17 mouse cellular contexts compared by ENCODE assay signal in the genomic region with DNA sequence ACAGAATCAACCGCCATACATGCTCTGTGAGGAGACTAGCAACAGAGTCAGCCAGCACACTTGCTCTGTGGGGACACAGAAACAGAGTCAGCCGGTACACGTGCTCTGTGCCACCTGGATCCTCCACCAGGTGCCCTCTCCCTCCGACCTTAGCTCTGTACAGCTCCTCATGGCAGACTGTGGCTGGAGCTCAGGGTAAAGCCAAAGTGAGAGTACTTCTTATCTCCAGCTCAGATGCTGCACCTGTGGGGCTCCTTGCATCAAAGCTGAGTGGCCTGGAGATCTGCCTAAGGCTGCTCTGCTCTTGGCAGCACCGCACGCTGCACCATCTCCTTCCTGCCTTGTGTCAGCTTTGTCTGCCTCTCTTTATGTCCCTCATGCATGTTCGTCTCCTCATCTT.
"Had no signal": no experiment of that assay in that cellular context is flagged by ENCODE, and none has a peak within 500 bp of the region (broad histone marks: within the 10 kb centered on the region; RNA-seq: fewer than 3 reads in every experiment).

No protein-coding gene starts in this region.

- H3K9me3 ChIP-seq: liver, embryonic 13.5 days; neural tube, embryonic 13.5 days had no signal

- H3K9ac ChIP-seq: liver, embryonic 13.5 days; neural tube, embryonic 13.5 days had no signal

- DNase-seq: kidney, adult 18-20 months; kidney, adult 9 months; kidney, postnatal 25 days; layer of hippocampus, postnatal 36 days; liver, embryonic 13.5 days; lung, adult 2 months; lung, postnatal 14 days; lung, postnatal 4 days; midbrain, embryonic 14.5 days; retina, postnatal 1 day; right cerebral cortex, postnatal 25 days had no signal

- H3K36me3 ChIP-seq: liver, embryonic 13.5 days; neural tube, embryonic 13.5 days had no signal

- H3K4me3 ChIP-seq: layer of hippocampus, adult 2 months; left cerebral cortex, adult 2 months; liver, embryonic 13.5 days; neural tube, embryonic 13.5 days had no signal

- H3K27ac ChIP-seq: kidney, postnatal 0 days; layer of hippocampus, adult 2 months; left cerebral cortex, adult 2 months; liver, embryonic 13.5 days; neural tube, embryonic 13.5 days had no signal

- ATAC-seq: intestine, embryonic 16.5 days had no signal

- H3K4me2 ChIP-seq: liver, embryonic 13.5 days; midbrain, embryonic 11.5 days; neural tube, embryonic 13.5 days had no signal

- H3K4me1 ChIP-seq: liver, embryonic 13.5 days had no signal

- H3K27me3 ChIP-seq: liver, embryonic 13.5 days; neural tube, embryonic 13.5 days had no signal
